Mouse (Mus musculus) myocyte (in vitro differentiated cells): Measurements from ENCODE around the gene Vav2.

Experiments
- CEBPB ChIP-seq: IDR thresholded peaks from 2 replicates; pipeline ENCODE4 v1.6.1; 2011; ENCODE audit warnings: mild to moderate bottlenecking, moderate library complexity; ENCODE audit not compliant: poor library complexity, insufficient read depth, severe bottlenecking
- E2F4 ChIP-seq: IDR thresholded peaks from one replicate; pipeline ENCODE4 v1.6.1; 2011; ENCODE audit warnings: mild to moderate bottlenecking, control low read depth, moderate library complexity; ENCODE audit not compliant: insufficient read depth
- MAX ChIP-seq: IDR thresholded peaks from one replicate; pipeline ENCODE4 v1.6.1; 2011; ENCODE audit warnings: low read depth, mild to moderate bottlenecking, control low read depth
- MYOD1 ChIP-seq, 3 experiments: IDR thresholded peaks; one replicate each; pipeline ENCODE4 v1.6.1; 2011; ENCODE audit warnings: control low read depth in 2 of 3, low read depth in 2 of 3, mild to moderate bottlenecking in 2 of 3, moderate library complexity in 1 of 3; ENCODE audit not compliant: insufficient read length in 2 of 3, control insufficient read depth in 1 of 3
- MYOG ChIP-seq, 3 experiments: IDR thresholded peaks; one replicate each; pipeline ENCODE4 v1.6.1; 2011; ENCODE audit warnings: control low read depth in 2 of 3, low read depth in 2 of 3, mild to moderate bottlenecking in 2 of 3; ENCODE audit not compliant: insufficient read length in 2 of 3, control insufficient read depth in 1 of 3, insufficient read depth in 1 of 3
- POLR2A ChIP-seq: IDR thresholded peaks from one replicate; pipeline ENCODE4 v1.6.1; 2011; ENCODE audit warnings: low read depth, mild to moderate bottlenecking, control low read depth, moderate library complexity; ENCODE audit not compliant: insufficient read length
- REST ChIP-seq: IDR thresholded peaks from one replicate; pipeline ENCODE4 v1.6.1; 2011; ENCODE audit warnings: mild to moderate bottlenecking, control low read depth, moderate library complexity; ENCODE audit not compliant: insufficient read depth, insufficient read length
- SRF ChIP-seq: IDR thresholded peaks from one replicate; pipeline ENCODE4 v1.6.1; 2011; ENCODE audit warnings: low read depth; ENCODE audit not compliant: control insufficient read depth, insufficient read length
- TCF12 ChIP-seq: IDR thresholded peaks from one replicate; pipeline ENCODE4 v1.6.1; 2011; ENCODE audit warnings: mild to moderate bottlenecking, control low read depth; ENCODE audit not compliant: poor library complexity, insufficient read depth, severe bottlenecking
- TCF3 ChIP-seq: IDR thresholded peaks from one replicate; pipeline ENCODE4 v1.6.1; 2011; ENCODE audit warnings: low read depth, control low read depth; ENCODE audit not compliant: insufficient read length
- USF1 ChIP-seq: IDR thresholded peaks from one replicate; pipeline ENCODE4 v1.6.1; 2011; ENCODE audit warnings: low read depth, mild to moderate bottlenecking, control low read depth, moderate library complexity

GRCm38 (mm10) chr2:27232376-27232775, 194.5 kb downstream of the Vav2 start:
- TF ChIP-seq POLR2A (no peak), MAX (no peak), MYOD1 (IDR thresholded peaks at IDR 0.05; ENCODE audit: control insufficient read depth in 1 of 3, insufficient read length in 2 of 3, low read depth in 2 of 3) (no peak), TCF12 (no peak), USF1 (no peak), CEBPB (no peak), E2F4 (no peak), MYOG (IDR thresholded peaks at IDR 0.05; ENCODE audit: control insufficient read depth in 1 of 3, insufficient read depth in 1 of 3, insufficient read length in 2 of 3, low read depth in 2 of 3) (no peak), TCF3 (no peak), REST (no peak), SRF (no peak)
